Mouse (Mus musculus) MEL (cell line): ENCODE measurements at regions not wholly inside any gene's neighbourhood (a gene's known extent, or its start where the extent isn't known, plus 50 kb on each side); places are given as distances from the start of the nearest gene placed in this dataset.

ENCODE experiments used
- DNase-seq: peaks from one replicate; pipeline ENCODE4 v3.0.0; 2011; ENCODE audit warnings: low read depth, low spot score
- H3K27ac ChIP-seq: 2 replicates; pipeline ENCODE4 v1.5.1; 2012; ENCODE audit warnings: low read depth, mild to moderate bottlenecking, control low read depth, low read length, moderate library complexity; ENCODE audit not compliant: control insufficient read depth
- H3K27me3 ChIP-seq, 2 experiments: fragments of 150-350 bp in 1 of 2; sonication (generic) in 1 of 2; 2 replicates each; pipeline ENCODE4 v1.6.1; 2012; ENCODE audit warnings: low read length in 2 of 2, mild to moderate bottlenecking in 2 of 2, improper control_type of control experiment in 1 of 2, moderate library complexity in 1 of 2; ENCODE audit not compliant: insufficient read depth in 2 of 2, control insufficient read depth in 1 of 2
- H3K36me3 ChIP-seq, 2 experiments: 2 replicates each; pipeline ENCODE4 v1.6.1; 2012 to 2014; ENCODE audit warnings: low read length in 2 of 2, improper control_type of control experiment in 1 of 2, inconsistent platforms in 1 of 2, mild to moderate bottlenecking in 1 of 2; ENCODE audit not compliant: insufficient read depth in 2 of 2, control insufficient read depth in 1 of 2
- H3K4me1 ChIP-seq, 2 experiments: fragments of 150-350 bp in 1 of 2; sonication (generic) in 1 of 2; 2 replicates each; pipeline ENCODE4 v1.6.1; 2012; ENCODE audit warnings: low read length in 2 of 2, improper control_type of control experiment in 1 of 2, mild to moderate bottlenecking in 1 of 2; ENCODE audit not compliant: insufficient read depth in 2 of 2, control insufficient read depth in 1 of 2
- H3K4me3 ChIP-seq, 2 experiments: fragments of 150-350 bp in 1 of 2; sonication (generic) in 1 of 2; 2 replicates each; pipeline ENCODE4 v1.5.1; 2012; ENCODE audit warnings: low read depth in 2 of 2, low read length in 2 of 2, mild to moderate bottlenecking in 2 of 2, moderate library complexity in 2 of 2, control low read depth in 1 of 2, improper control_type of control experiment in 1 of 2; ENCODE audit not compliant: control insufficient read depth in 1 of 2, insufficient read depth in 1 of 2
- H3K79me2 ChIP-seq: 2 replicates; pipeline ENCODE4 v1.6.1; 2012; ENCODE audit warnings: mild to moderate bottlenecking, low read length, moderate library complexity; ENCODE audit not compliant: control insufficient read depth, poor library complexity, insufficient read depth
- H3K9ac ChIP-seq: 2 replicates; pipeline ENCODE4 v1.6.1; 2012; ENCODE audit warnings: low read depth, mild to moderate bottlenecking, control low read depth, low read length, moderate library complexity; ENCODE audit not compliant: control insufficient read depth, poor library complexity, severe bottlenecking
- H3K9me3 ChIP-seq: fragments of 150-350 bp; sonication (generic); replicated peaks from 2 replicates; pipeline ENCODE4 v1.6.1; 2012; ENCODE audit warnings: mild to moderate bottlenecking, low read length, improper control_type of control experiment, moderate library complexity; ENCODE audit not compliant: insufficient read depth
- E2F4 ChIP-seq: IDR thresholded peaks from 2 replicates; pipeline ENCODE4 v1.6.1; 2011; ENCODE audit warnings: low read depth, low read length, improper control_type of control experiment, borderline replicate concordance
- EP300 ChIP-seq, 2 experiments: IDR thresholded peaks; 2 replicates each; pipeline ENCODE4 v1.6.1; 2011; ENCODE audit warnings: improper control_type of control experiment in 2 of 2, low read length in 2 of 2, low read depth in 1 of 2, mild to moderate bottlenecking in 1 of 2
- ETS1 ChIP-seq: IDR thresholded peaks from 2 replicates; pipeline ENCODE4 v1.6.1; 2012; ENCODE audit warnings: low read depth, mild to moderate bottlenecking, inconsistent platforms, low read length, improper control_type of control experiment, moderate library complexity
- HCFC1 ChIP-seq: IDR thresholded peaks from 2 replicates; pipeline ENCODE4 v1.6.1; 2012; ENCODE audit warnings: low read depth, mild to moderate bottlenecking, inconsistent platforms, low read length, improper control_type of control experiment, moderate library complexity
- JUND ChIP-seq: IDR thresholded peaks from 2 replicates; pipeline ENCODE4 v1.6.1; 2011; ENCODE audit warnings: low read depth, mild to moderate bottlenecking, improper control_type of control experiment, low read length
- KAT2A ChIP-seq: conservative IDR thresholded peaks from 2 replicates; pipeline ENCODE4 v1.6.1; 2012; ENCODE audit warnings: low read depth, low read length, improper control_type of control experiment, inconsistent platforms
- MAFK ChIP-seq: IDR thresholded peaks from 2 replicates; pipeline ENCODE4 v1.6.1; 2011; ENCODE audit warnings: low read depth, mild to moderate bottlenecking, low read length, improper control_type of control experiment, borderline replicate concordance
- MYC ChIP-seq: IDR thresholded peaks from 2 replicates; pipeline ENCODE4 v1.6.1; 2011; ENCODE audit warnings: low read depth, mild to moderate bottlenecking, low read length, improper control_type of control experiment, moderate library complexity
- RCOR1 ChIP-seq: IDR thresholded peaks from 2 replicates; pipeline ENCODE4 v1.6.1; 2012; ENCODE audit warnings: low read depth, mild to moderate bottlenecking, inconsistent platforms, low read length, improper control_type of control experiment
- SIN3A ChIP-seq: IDR thresholded peaks from 2 replicates; pipeline ENCODE4 v1.6.1; 2012; ENCODE audit warnings: low read length, improper control_type of control experiment, inconsistent platforms
- SMC3 ChIP-seq: IDR thresholded peaks from 2 replicates; pipeline ENCODE4 v1.6.1; 2011; ENCODE audit warnings: low read depth, low read length, improper control_type of control experiment
- TAL1 ChIP-seq: IDR thresholded peaks from 2 replicates; pipeline ENCODE4 v1.6.1; 2012; ENCODE audit warnings: mild to moderate bottlenecking, inconsistent platforms, low read length, moderate library complexity, mixed read lengths
- TBP ChIP-seq: IDR thresholded peaks from 2 replicates; pipeline ENCODE4 v1.8.0; 2011; ENCODE audit warnings: low read depth, low read length, improper control_type of control experiment
- TCF12 ChIP-seq: IDR thresholded peaks from 2 replicates; pipeline ENCODE4 v1.6.1; 2014; ENCODE audit warnings: low read depth, mild to moderate bottlenecking, inconsistent platforms, low read length, improper control_type of control experiment, moderate library complexity
- UBTF ChIP-seq: IDR thresholded peaks from 2 replicates; pipeline ENCODE4 v1.6.1; 2012; ENCODE audit warnings: low read depth, mild to moderate bottlenecking, inconsistent platforms, low read length, improper control_type of control experiment, moderate library complexity, borderline replicate concordance; ENCODE audit not compliant: insufficient read depth
- USF1 ChIP-seq: IDR thresholded peaks from 2 replicates; pipeline ENCODE4 v1.6.1; 2014; ENCODE audit warnings: low read depth, mild to moderate bottlenecking, inconsistent platforms, low read length, improper control_type of control experiment, moderate library complexity

- TF ChIP-seq UBTF (no peak), RCOR1 (no peak)
- H3K9me3 ChIP-seq = no peaks in the 10 kb centered on the region
- no peak for DNase-seq
- H3K36me3 ChIP-seq = no peaks in the 10 kb centered on the region
- H3K4me1 ChIP-seq = no peaks in the 10 kb centered on the region
- no peak overlapping the region for H3K27ac ChIP-seq
- H3K4me3 ChIP-seq = no peak overlapping the region
- no peak overlapping the region for H3K9ac ChIP-seq
- H3K79me2 ChIP-seq = no peaks in the 10 kb centered on the region
- peaks cover 0 to 1% of the 10 kb centered on the region in 2 experiments; a peak in 1 of 4 replicates for H3K27me3 ChIP-seq
These were observed 66.0 kb downstream of the Cryaa start for GRCm38 (mm10) chr17:31743656-31744055.

- TF ChIP-seq TCF12 = no peak
- TF ChIP-seq, all 39 proteins: peak for 0
- H3K9ac ChIP-seq = no peak overlapping the region
- no peak overlapping the region for H3K27ac ChIP-seq
- H3K4me1 ChIP-seq = no peaks in the 10 kb centered on the region
- DNase-seq = no peak
- H3K79me2 ChIP-seq = no peaks in the 10 kb centered on the region
- no peaks in the 10 kb centered on the region for H3K9me3 ChIP-seq
- H3K36me3 ChIP-seq = no peaks in the 10 kb centered on the region
- H3K4me3 ChIP-seq = no peak overlapping the region
- H3K27me3 ChIP-seq = no peaks in the 10 kb centered on the region
These were observed 68.8 kb downstream of the Cryaa start for GRCm38 (mm10) chr17:31746198-31747111.

GRCm38 (mm10) chr17:31747563-31747962 lies 70.0 kb downstream of the Cryaa start:
- Histone ChIP-seq H3K27me3 (no peaks in the 10 kb centered on the region), H3K36me3 (no peaks in the 10 kb centered on the region), H3K9me3 (no peaks in the 10 kb centered on the region), H3K27ac (no peak overlapping the region), H3K4me1 (no peaks in the 10 kb centered on the region), H3K79me2 (no peaks in the 10 kb centered on the region), H3K9ac (no peak overlapping the region), H3K4me3 (no peak overlapping the region)
- no peak for TF ChIP-seq RCOR1
- TF ChIP-seq MAFK = no peak
- no peak for TF ChIP-seq JUND
- TF ChIP-seq ETS1 = no peak
- no peak for TF ChIP-seq USF1
- TF ChIP-seq EP300 (IDR thresholded peaks at IDR 0.05; ENCODE audit: low read depth in 1 of 2, low read length in 2 of 2) = no peak
- TF ChIP-seq TAL1 = no peak
- TF ChIP-seq MYC = no peak
- TF ChIP-seq HCFC1 = no peak
- TF ChIP-seq KAT2A = no peak
- TF ChIP-seq TCF12 = no peak
- TF ChIP-seq TBP = no peak
- TF ChIP-seq SIN3A = no peak
- TF ChIP-seq SMC3 = no peak
- no peak for TF ChIP-seq E2F4
- DNase-seq = no peak
